Mouse (Mus musculus): Measurements from ENCODE around the gene Endod1.

Endod1 gene

DNA sequence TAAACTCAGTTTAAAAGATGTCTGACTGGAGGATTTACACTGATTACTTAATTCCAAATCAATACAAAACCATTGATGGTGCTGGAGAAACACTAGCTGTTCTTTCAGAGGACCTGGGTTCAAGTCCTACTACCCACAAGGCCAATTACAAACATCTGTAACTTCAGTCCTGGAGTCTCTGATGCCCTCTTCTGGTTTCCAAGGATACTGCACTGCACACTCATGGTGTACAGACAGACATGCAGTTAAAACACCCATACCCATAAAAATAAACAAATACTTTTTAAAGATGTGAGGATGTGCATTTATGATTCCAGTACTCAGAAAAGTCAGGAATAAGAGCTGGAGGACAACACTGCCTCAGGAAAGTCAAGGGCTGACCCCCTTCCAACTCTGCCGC is 6.7 kb upstream of the Endod1 start:
- H3K4me3 ChIP-seq (replicated peaks; ENCODE audit: low read length): no peak overlapping the region
- no peaks in the 10 kb centered on the region for H3K36me3 ChIP-seq (ENCODE audit: insufficient read depth, low read length)
- no peak for TF ChIP-seq POU5F1 (IDR thresholded peaks at IDR 0.05; ENCODE audit: borderline replicate concordance, low read length)
- TF ChIP-seq CTCF (conservative IDR thresholded peaks at IDR 0.05; ENCODE audit: low read length): peak; percentile 67
- TF ChIP-seq NANOG (IDR thresholded peaks at IDR 0.05; ENCODE audit: borderline replicate concordance, low read length): no peak
- no peaks in the 10 kb centered on the region for H3K9me3 ChIP-seq (ENCODE audit: low read length)
- peaks cover 2% of the 10 kb centered on the region; the same call in 1 of the 2 replicates for H3K4me1 ChIP-seq (replicated peaks; ENCODE audit: low read depth, low read length)
- H3K27me3 ChIP-seq (ENCODE audit: insufficient read depth, low read length): peaks cover 5% of the 10 kb centered on the region

DNA sequence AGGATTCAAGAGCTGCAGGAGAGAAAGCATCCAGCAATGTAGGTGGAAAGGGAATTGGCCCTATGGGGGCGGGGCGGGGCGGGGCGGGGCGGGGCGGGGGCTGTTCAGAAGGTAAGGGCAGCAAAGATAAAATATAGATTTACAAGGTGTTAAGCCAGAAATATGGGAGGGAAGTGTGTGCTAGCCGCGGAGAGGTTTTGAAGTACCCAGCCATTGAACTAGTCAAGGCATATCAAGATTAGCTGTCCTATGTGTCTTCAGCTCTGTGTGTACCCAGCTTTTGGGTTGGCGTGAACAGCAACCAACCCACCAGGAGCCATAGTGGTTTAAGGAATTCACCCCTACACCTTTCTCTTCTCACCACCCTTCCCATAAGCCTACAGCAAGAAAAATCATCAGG is 5.5 kb upstream of the Endod1 start:
- no peak for TF ChIP-seq CTCF (conservative IDR thresholded peaks at IDR 0.05; ENCODE audit: low read length)
- TF ChIP-seq POU5F1 (IDR thresholded peaks at IDR 0.05; ENCODE audit: borderline replicate concordance, low read length): no peak
- no peak for TF ChIP-seq NANOG (IDR thresholded peaks at IDR 0.05; ENCODE audit: borderline replicate concordance, low read length)
- H3K36me3 ChIP-seq (ENCODE audit: insufficient read depth, low read length): no peaks in the 10 kb centered on the region
- H3K4me1 ChIP-seq (replicated peaks; ENCODE audit: low read depth, low read length): peaks cover 8% of the 10 kb centered on the region
- no peak overlapping the region for H3K4me3 ChIP-seq (replicated peaks; ENCODE audit: low read length)
- H3K27me3 ChIP-seq (ENCODE audit: insufficient read depth, low read length): peaks cover 11% of the 10 kb centered on the region
- H3K9me3 ChIP-seq (ENCODE audit: low read length): no peaks in the 10 kb centered on the region

DNA sequence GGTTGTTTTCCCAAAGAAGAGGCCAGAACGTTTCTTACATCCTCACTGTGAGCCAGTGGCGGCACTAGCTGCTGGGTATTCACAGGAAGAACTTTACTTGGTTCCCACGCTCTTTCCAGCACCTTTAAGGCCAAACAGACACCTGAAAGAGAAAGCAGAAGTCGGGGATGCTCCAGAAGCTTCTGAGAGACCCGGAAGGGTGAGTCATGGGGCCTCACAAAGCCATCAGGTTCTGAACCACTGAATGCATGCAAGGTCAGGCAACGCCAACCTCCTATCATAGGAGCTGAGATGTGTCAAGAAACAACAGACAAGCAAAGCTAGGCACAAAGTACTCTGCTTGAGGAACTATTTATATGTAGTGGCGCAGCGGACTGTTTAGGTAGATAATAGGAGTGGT is 4.4 kb upstream of the Endod1 start:
- H3K9me3 ChIP-seq (ENCODE audit: low read length): no peaks in the 10 kb centered on the region
- H3K27me3 ChIP-seq (ENCODE audit: insufficient read depth, low read length): peaks cover 11% of the 10 kb centered on the region
- TF ChIP-seq NANOG (IDR thresholded peaks at IDR 0.05; ENCODE audit: borderline replicate concordance, low read length) (no peak), POU5F1 (IDR thresholded peaks at IDR 0.05; ENCODE audit: borderline replicate concordance, low read length) (no peak), CTCF (conservative IDR thresholded peaks at IDR 0.05; ENCODE audit: low read length) (no peak)
- H3K4me1 ChIP-seq (replicated peaks; ENCODE audit: low read depth, low read length): peaks cover 14% of the 10 kb centered on the region
- H3K4me3 ChIP-seq (replicated peaks; ENCODE audit: low read length): no peak overlapping the region
- no peaks in the 10 kb centered on the region for H3K36me3 ChIP-seq (ENCODE audit: insufficient read depth, low read length)

DNA sequence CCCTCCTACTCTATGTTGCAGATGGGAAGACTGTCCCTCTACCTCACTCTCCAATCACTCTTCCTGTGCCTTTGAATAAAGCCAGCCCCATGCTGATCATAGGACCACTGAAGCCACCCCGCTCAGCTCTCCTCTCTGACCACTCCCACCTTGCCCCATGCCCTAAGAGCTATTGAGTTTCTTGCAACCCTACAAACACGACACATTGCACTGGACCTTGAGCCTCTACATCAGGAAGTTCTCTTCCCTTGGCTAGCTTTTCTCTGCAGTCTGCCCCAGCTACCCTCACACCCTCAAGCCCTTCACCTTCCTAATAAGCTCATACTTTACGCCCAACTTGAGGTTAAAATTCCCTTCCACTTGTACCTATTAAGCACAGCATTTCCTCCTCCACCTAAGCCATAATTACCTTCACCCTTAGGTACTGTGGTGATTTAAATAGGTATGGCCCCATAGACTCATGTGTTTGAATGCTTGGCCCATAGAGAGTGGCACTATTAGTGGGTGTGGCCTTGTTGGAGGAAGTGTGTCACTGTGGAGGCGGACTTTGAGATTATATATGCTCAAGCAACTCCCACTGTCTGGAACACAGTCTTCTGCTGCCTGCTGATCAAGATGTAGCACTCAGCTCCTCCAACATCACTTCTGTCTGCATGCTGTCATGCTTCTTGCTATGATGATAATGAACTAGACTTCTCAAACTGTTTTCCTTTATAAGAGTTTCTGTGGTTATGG is 2.0 kb upstream of the Endod1 start:
- H3K4me1 ChIP-seq (replicated peaks; ENCODE audit: low read depth, low read length): peaks cover 34% of the 10 kb centered on the region
- no peaks in the 10 kb centered on the region for H3K36me3 ChIP-seq (ENCODE audit: insufficient read depth, low read length)
- H3K9me3 ChIP-seq (ENCODE audit: low read length): no peaks in the 10 kb centered on the region
- TF ChIP-seq NANOG (IDR thresholded peaks at IDR 0.05; ENCODE audit: borderline replicate concordance, low read length) (no peak), CTCF (conservative IDR thresholded peaks at IDR 0.05; ENCODE audit: low read length) (no peak), POU5F1 (IDR thresholded peaks at IDR 0.05; ENCODE audit: borderline replicate concordance, low read length) (no peak)
- H3K4me3 ChIP-seq (replicated peaks; ENCODE audit: low read length): no peak overlapping the region
- peaks cover 25% of the 10 kb centered on the region for H3K27me3 ChIP-seq (ENCODE audit: insufficient read depth, low read length)

DNA sequence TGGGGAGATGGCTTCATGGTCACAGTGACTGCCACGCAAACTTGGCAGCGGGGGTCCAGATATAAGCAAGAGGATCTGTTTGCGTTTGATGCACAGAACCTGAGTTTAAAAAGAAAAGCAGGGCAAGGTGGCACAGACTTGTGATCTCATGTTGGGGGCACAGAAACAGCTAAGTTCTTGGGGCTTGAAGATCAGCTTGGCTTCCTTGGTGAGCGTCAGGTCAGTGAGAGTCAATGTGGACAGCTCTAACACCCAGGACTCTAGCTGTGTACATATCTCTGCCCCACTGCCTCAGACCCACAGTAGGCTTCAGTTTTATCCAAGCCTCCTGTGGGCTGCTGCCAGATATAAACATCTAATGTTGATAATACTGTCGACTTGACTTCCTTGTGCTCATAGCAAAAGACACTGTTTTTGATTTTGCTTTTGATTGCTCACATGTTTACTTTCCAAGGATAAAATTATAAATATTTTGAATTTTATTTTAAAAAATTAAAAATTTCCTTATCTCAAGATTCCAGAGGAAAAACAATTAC is 1.0 kb upstream of the Endod1 start:
- Histone ChIP-seq H3K4me1 (replicated peaks; ENCODE audit: low read depth, low read length) (peaks cover 37% of the 10 kb centered on the region), H3K36me3 (ENCODE audit: insufficient read depth, low read length) (no peaks in the 10 kb centered on the region), H3K4me3 (replicated peaks; ENCODE audit: low read length) (no peak overlapping the region), H3K9me3 (ENCODE audit: low read length) (peaks cover 4% of the 10 kb centered on the region), H3K27me3 (ENCODE audit: insufficient read depth, low read length) (peaks cover 25% of the 10 kb centered on the region)
- TF ChIP-seq POU5F1 (IDR thresholded peaks at IDR 0.05; ENCODE audit: borderline replicate concordance, low read length) (no peak), CTCF (conservative IDR thresholded peaks at IDR 0.05; ENCODE audit: low read length) (no peak), NANOG (IDR thresholded peaks at IDR 0.05; ENCODE audit: borderline replicate concordance, low read length) (no peak)

DNA sequence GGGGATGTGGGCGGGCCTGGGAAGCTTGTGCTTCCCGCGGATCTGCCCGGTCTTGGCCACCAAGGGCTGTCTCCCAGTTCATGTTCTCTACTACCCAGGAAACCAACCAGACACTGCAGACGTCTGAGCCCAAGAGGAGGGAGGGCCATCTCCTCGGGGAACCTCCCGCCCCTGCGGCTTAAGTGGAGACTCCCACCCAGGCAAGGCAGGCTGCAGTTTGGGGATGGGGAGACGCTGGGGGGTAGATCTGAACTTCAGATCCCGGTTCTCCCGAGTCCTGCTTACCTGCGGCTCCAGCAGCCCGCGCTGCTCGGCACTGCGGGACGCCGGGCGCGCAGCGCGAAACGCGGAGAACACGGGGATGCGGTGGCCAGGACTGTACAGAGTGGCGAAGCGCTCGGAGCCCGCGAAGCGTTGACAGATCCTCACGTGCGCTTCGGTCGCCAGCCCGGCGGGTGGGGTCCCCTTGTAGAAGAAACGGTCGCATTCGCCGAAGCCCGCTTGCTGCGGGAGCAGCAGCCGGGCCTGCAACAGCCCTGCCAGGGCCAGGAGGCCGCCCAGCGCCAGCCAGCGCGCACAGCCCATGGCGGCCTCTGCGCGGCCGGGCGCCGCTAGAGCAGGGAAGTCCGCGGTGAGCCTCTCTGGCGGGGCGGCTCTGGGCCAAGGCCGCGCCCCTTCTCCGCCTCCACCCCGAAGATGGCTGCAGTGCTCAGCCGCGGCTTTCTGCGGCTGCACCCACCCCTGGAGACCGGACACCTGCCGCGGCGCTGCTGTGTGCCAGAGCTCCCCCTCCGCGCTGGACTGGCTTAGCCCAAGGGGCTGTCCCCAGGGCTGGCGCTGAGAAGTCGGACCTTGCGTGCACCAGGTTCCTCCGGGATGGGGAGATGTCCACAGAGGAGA is 671 bp downstream of the Endod1 start:
- Histone ChIP-seq H3K4me3 (replicated peaks; ENCODE audit: low read length) (peak overlapping the region; percentile 86), H3K36me3 (ENCODE audit: insufficient read depth, low read length) (no peaks in the 10 kb centered on the region)

DNA sequence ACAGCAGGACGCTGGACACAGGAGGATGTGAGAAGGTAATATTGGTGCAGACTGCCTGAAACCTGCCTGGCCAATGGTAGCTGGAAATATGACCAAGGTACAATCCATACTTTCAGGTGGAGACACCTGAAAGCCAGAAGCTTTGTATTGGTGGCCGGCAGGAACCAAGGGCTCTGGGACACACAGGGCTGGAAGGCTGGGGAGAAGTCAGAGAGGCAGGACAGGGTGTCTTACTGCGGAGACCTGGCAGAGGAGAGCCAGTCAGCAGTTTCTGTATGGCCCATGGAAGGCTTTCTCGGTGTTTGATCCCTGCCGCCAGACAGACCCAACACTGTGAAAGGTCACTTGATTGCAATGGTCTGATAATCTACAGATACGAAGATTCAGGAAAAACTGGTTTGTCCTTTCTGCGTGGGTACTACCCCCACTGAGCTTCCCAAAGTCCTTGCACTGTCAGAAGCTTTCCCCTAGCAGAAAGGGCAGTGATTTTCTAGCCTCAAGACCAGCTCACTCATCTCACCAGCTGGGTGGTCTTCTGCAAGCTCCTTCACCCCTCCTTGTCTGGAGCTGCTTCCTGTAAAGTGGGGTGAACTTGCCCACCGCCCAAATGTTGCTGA is 1.4 kb downstream of the Endod1 start:
- H3K4me1 ChIP-seq (replicated peaks; ENCODE audit: low read depth, low read length): peaks cover 40% of the 10 kb centered on the region
- peaks cover 8% of the 10 kb centered on the region for H3K9me3 ChIP-seq (ENCODE audit: low read length)
- TF ChIP-seq NANOG (IDR thresholded peaks at IDR 0.05; ENCODE audit: borderline replicate concordance, low read length) (no peak), POU5F1 (IDR thresholded peaks at IDR 0.05; ENCODE audit: borderline replicate concordance, low read length) (no peak), CTCF (conservative IDR thresholded peaks at IDR 0.05; ENCODE audit: low read length) (no peak)
- H3K27me3 ChIP-seq (ENCODE audit: insufficient read depth, low read length): peaks cover 25% of the 10 kb centered on the region
- H3K4me3 ChIP-seq (replicated peaks; ENCODE audit: low read length): peak overlapping the region; percentile 86
- H3K36me3 ChIP-seq (ENCODE audit: insufficient read depth, low read length): no peaks in the 10 kb centered on the region

More for the DNA sequence above, 671 bp downstream of the Endod1 start:
- Histone ChIP-seq H3K4me1 (replicated peaks; ENCODE audit: low read depth, low read length) (peaks cover 40% of the 10 kb centered on the region), H3K9me3 (ENCODE audit: low read length) (peaks cover 8% of the 10 kb centered on the region), H3K27me3 (ENCODE audit: insufficient read depth, low read length) (peaks cover 25% of the 10 kb centered on the region)
- no peak for TF ChIP-seq NANOG (IDR thresholded peaks at IDR 0.05; ENCODE audit: borderline replicate concordance, low read length)
- TF ChIP-seq CTCF (conservative IDR thresholded peaks at IDR 0.05; ENCODE audit: low read length): no peak
- no peak for TF ChIP-seq POU5F1 (IDR thresholded peaks at IDR 0.05; ENCODE audit: borderline replicate concordance, low read length)

DNA sequence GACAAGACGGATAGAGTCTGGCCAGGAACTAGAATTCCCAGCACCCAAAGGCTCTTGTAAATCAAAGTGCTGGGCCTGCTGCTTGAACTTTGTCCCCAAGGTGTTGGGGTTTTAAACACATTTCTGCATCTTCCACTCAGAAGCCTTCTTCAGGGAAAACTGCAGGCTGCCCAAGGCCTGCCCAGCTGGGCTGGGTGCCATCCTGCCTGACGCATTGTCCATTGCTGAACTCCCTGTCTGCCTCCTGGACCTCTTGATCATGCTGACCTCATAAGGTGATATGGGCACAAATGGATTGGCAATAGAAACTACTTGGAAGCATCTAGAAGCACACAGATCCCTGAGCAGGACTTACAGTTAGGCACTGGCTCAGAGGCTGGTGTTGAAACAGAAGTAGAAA is 3.2 kb downstream of the Endod1 start:
- peaks cover 42% of the 10 kb centered on the region for H3K4me1 ChIP-seq (replicated peaks; ENCODE audit: low read depth, low read length)
- peaks cover 8% of the 10 kb centered on the region for H3K9me3 ChIP-seq (ENCODE audit: low read length)
- TF ChIP-seq NANOG (IDR thresholded peaks at IDR 0.05; ENCODE audit: borderline replicate concordance, low read length) (no peak), POU5F1 (IDR thresholded peaks at IDR 0.05; ENCODE audit: borderline replicate concordance, low read length) (no peak), CTCF (conservative IDR thresholded peaks at IDR 0.05; ENCODE audit: low read length) (no peak)
- no peak overlapping the region for H3K4me3 ChIP-seq (replicated peaks; ENCODE audit: low read length)
- H3K36me3 ChIP-seq (ENCODE audit: insufficient read depth, low read length): no peaks in the 10 kb centered on the region
- H3K27me3 ChIP-seq (ENCODE audit: insufficient read depth, low read length): peaks cover 22% of the 10 kb centered on the region
